Mouse (Mus musculus): ENCODE measurements around the gene Cdh19. TPM values are rescaled to one million over a fixed set of nuclear protein-coding genes. Genes with fewer than 3 reads are reported as not detected.

Gene Cdh19
- polyA plus RNA-seq (2015; fragmentation: Nextera tagmentation; extraction: Ambion mirVana), result 0.18 and 0.23 TPM in 2 replicates

DNA sequence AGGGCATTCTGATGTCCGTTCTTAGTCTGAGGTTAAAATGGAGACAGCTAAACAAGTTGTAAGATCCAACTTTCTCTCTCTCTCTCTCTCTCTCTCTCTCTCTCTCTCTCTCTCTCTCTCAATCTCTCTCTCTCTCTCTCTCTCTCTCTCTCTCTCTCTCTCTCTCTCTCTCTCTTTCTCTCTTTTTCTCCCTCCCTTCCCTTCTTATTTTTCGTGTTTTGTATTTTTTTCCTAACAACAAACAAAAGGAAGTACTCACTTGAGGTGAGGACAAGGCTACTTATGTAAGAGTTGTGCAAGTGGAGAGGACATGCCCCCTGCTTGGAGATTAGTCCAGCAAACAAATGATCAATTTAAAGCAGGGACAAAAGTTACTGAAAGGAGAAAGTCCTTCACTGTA, at the start of gene Cdh19:
Cdh19 (minus strand) TSS at position 101 of the 400 bp plus-strand sequence.
- Histone ChIP-seq H3K4me3 (no peak within 1 kb of the TSS), H3K27me3 (replicated peaks) (no peaks in the 10 kb centered on the region), H3K36me3 (no peaks in the 10 kb centered on the region), H3K27ac (replicated peaks) (no peak within 1 kb of the TSS), H3K9me3 (no peaks in the 10 kb centered on the region), H3K4me2 (peak within 1 kb of the TSS; percentile 27), H3K4me1 (no peaks in the 10 kb centered on the region), H3K9ac (no peak within 1 kb of the TSS)
- WGBS, result 42% methylated on average over 2 of the region's 2 CpGs
- ATAC-seq (ENCODE audit: extremely low read depth, insufficient number of reproducible peaks, low FRiP score, low TSS enrichment), result no peak

- Histone ChIP-seq H3K4me3 (no peak overlapping the region), H3K4me2 (no peak overlapping the region), H3K27ac (replicated peaks) (no peak overlapping the region), H3K9me3 (no peaks in the 10 kb centered on the region), H3K36me3 (no peaks in the 10 kb centered on the region), H3K27me3 (replicated peaks) (no peaks in the 10 kb centered on the region), H3K4me1 (no peaks in the 10 kb centered on the region), H3K9ac (no peak overlapping the region)
- no peak for ATAC-seq (ENCODE audit: extremely low read depth, insufficient number of reproducible peaks, low FRiP score, low TSS enrichment)
- WGBS, result 52% methylated on average over 3 of the region's 3 CpGs
Observed at GRCm38 (mm10) chr1:111020434-111021060, 43.2 kb upstream of the Cdh19 start.

DNA sequence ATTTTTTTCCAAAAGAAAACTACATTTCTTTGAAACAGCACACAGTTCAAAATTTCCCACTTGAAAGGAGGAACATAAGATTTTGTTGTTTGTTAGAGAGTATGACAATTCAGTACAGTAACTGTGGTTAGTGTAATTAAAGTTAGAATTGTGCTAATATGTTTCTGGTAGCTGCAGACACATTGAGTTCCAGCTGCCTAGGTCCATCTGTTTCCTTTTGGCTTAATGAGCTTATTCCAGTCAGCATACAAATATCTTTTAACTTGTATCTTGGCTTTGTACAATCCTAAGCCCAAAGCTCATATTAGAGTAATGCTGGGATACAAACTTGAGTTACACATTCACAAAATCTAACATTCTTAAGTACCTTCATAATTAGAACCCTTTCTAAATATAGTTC, 40.3 kb upstream of the Cdh19 start:
- Histone ChIP-seq H3K4me1 (no peaks in the 10 kb centered on the region), H3K27me3 (replicated peaks) (no peaks in the 10 kb centered on the region), H3K36me3 (no peaks in the 10 kb centered on the region), H3K9ac (no peak overlapping the region), H3K4me2 (no peak overlapping the region), H3K27ac (replicated peaks) (no peak overlapping the region), H3K4me3 (no peak overlapping the region), H3K9me3 (no peaks in the 10 kb centered on the region)
- ATAC-seq (ENCODE audit: extremely low read depth, insufficient number of reproducible peaks, low FRiP score, low TSS enrichment), result no peak

DNA sequence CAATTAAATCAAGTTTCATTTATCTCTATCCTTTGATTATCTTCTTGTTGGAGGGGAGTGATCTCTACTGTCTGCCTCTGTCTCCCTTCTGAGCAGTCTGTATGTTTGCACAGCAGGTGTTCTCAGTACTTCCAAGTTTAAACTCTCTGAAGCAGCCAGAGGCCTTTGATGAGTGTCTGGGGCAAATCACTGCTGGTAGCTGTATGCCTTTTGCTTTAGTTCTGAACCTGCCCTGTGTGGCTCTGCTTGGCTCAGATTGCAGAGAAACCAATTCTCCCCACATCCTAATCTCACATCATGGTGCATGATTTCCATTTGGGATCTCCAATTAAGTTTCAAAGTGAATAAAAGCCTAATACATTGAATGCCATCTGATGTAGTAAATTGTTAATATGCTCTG, 12.4 kb upstream of the Cdh19 start:
- Histone ChIP-seq H3K9me3 (no peaks in the 10 kb centered on the region), H3K27ac (replicated peaks) (no peak overlapping the region), H3K4me3 (no peak overlapping the region), H3K36me3 (no peaks in the 10 kb centered on the region), H3K27me3 (replicated peaks) (no peaks in the 10 kb centered on the region), H3K4me2 (no peak overlapping the region), H3K9ac (no peak overlapping the region), H3K4me1 (no peaks in the 10 kb centered on the region)
- ATAC-seq (ENCODE audit: extremely low read depth, insufficient number of reproducible peaks, low FRiP score, low TSS enrichment), result no peak

- ATAC-seq (ENCODE audit: extremely low read depth, insufficient number of reproducible peaks, low FRiP score, low TSS enrichment), result no peak
- Histone ChIP-seq H3K4me2 (no peak overlapping the region), H3K4me1 (no peaks in the 10 kb centered on the region), H3K36me3 (no peaks in the 10 kb centered on the region), H3K27me3 (replicated peaks) (no peaks in the 10 kb centered on the region), H3K4me3 (no peak overlapping the region), H3K27ac (replicated peaks) (no peak overlapping the region), H3K9me3 (no peaks in the 10 kb centered on the region), H3K9ac (no peak overlapping the region)
- 85% methylated on average over 2 of the region's 2 CpGs for WGBS
Observed at GRCm38 (mm10) chr1:110969201-110969600, 8.2 kb downstream of the Cdh19 start.

- Histone ChIP-seq H3K36me3 (no peaks in the 10 kb centered on the region), H3K27me3 (replicated peaks) (no peaks in the 10 kb centered on the region), H3K4me1 (no peaks in the 10 kb centered on the region), H3K27ac (replicated peaks) (no peak overlapping the region), H3K9ac (no peak overlapping the region), H3K4me3 (no peak overlapping the region), H3K9me3 (no peaks in the 10 kb centered on the region), H3K4me2 (no peak overlapping the region)
- ATAC-seq (ENCODE audit: extremely low read depth, insufficient number of reproducible peaks, low FRiP score, low TSS enrichment), result no peak
- WGBS, result 71% methylated on average over 1 of the region's 1 CpGs
Observed at GRCm38 (mm10) chr1:110909752-110910151, 67.6 kb downstream of the Cdh19 start.

DNA sequence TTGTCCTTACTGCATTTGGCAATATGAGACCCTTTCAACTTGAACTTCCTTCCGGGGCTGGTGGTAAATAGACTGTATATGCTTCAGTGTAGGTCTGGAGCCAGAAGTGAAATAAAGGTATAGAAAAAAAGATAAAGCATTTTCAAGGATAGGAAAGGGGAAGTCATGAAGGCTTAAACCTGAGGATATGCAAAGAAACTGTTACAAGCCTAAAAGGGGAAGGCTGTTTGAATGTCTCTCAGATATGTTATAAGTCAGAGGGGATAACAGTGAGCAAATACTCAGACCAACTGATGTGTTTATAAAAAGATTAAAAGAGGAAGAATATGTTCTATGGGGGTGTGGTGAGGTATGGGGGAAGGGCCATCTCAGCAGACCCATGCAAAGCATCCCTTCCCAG, 68.2 kb downstream of the Cdh19 start:
- 91% methylated on average over 1 of the region's 1 CpGs for WGBS
- no peaks in the 10 kb centered on the region for H3K36me3 ChIP-seq
- no peak for ATAC-seq (ENCODE audit: extremely low read depth, insufficient number of reproducible peaks, low FRiP score, low TSS enrichment)

DNA sequence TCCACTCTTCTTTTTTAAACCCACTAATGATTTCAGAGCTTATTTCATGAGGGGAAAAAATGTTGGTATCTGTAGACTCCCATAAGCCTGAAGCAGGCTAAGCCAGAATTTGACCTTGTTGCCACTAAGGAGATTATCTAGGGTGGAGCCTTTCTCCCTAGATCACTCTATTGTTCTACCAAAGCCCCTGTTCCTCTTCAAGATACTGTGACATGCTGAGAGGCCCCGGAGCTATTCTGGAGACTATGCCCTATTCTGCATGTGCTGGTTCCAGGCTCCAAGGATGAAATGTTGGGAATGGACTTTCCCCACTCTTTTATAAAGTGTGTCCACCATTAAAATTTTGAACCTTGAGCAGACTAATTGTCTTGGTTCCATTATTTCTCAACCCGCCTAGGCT, 73.1 kb downstream of the Cdh19 start:
- H3K4me1 ChIP-seq, result no peaks in the 10 kb centered on the region
- 54% methylated on average over 2 of the region's 2 CpGs for WGBS
- ATAC-seq (ENCODE audit: extremely low read depth, insufficient number of reproducible peaks, low FRiP score, low TSS enrichment), result no peak

More for the DNA sequence above, 68.2 kb downstream of the Cdh19 start:
- H3K27ac ChIP-seq (replicated peaks), result no peak overlapping the region
- H3K9me3 ChIP-seq, result no peaks in the 10 kb centered on the region
- no peak overlapping the region for H3K4me2 ChIP-seq
- H3K4me3 ChIP-seq, result no peak overlapping the region
- H3K4me1 ChIP-seq, result no peaks in the 10 kb centered on the region
- H3K27me3 ChIP-seq (replicated peaks), result no peaks in the 10 kb centered on the region
- no peak overlapping the region for H3K9ac ChIP-seq

More for the DNA sequence above, 73.1 kb downstream of the Cdh19 start:
- no peaks in the 10 kb centered on the region for H3K9me3 ChIP-seq
- no peak overlapping the region for H3K27ac ChIP-seq (replicated peaks)
- no peaks in the 10 kb centered on the region for H3K27me3 ChIP-seq (replicated peaks)
- no peaks in the 10 kb centered on the region for H3K36me3 ChIP-seq
- H3K4me3 ChIP-seq, result no peak overlapping the region
- no peak overlapping the region for H3K4me2 ChIP-seq
- H3K9ac ChIP-seq, result no peak overlapping the region
